Mouse (Mus musculus) right cerebral cortex, postnatal 14 days (tissue): Measurements from ENCODE around the gene Zfp763.
"Not testable (repeated sequence)": the region's sequence is repeated elsewhere in the genome, so short reads cannot be mapped to it uniquely, and the experiment has no call there.

Source experiments
- DNase-seq: peaks from one replicate; pipeline ENCODE4 v3.0.0; 2022

The Zfp763 gene

GRCm38 (mm10) chr17:33032900-33033891 is at the start of gene Zfp763:
TSS of gene Zfp763 (minus strand) at chr17:33033402.
- DNase-seq: peak; percentile 73

- no peak for DNase-seq
Measured at GRCm38 (mm10) chr17:33067958-33068357, 34.8 kb upstream of the Zfp763 start, which contains the start of gene 4921501E09Rik. TSS of gene 4921501E09Rik (minus strand) at chr17:33068058.

GRCm38 (mm10) chr17:33063001-33063400 is 29.8 kb upstream of the Zfp763 start:
- DNase-seq: no peak

GRCm38 (mm10) chr17:33058791-33059190 is 25.6 kb upstream of the Zfp763 start:
- DNase-seq: no peak

- no peak for DNase-seq
Measured at GRCm38 (mm10) chr17:33032376-33032775, 826 bp downstream of the Zfp763 start.

- not testable (repeated sequence) for DNase-seq
Measured at GRCm38 (mm10) chr17:33020434-33020833, 12.8 kb downstream of the Zfp763 start.

- no peak for DNase-seq
Measured at GRCm38 (mm10) chr17:33008337-33008736, 24.9 kb downstream of the Zfp763 start.

- DNase-seq: no peak
Measured at GRCm38 (mm10) chr17:32998492-32998891, 34.7 kb downstream of the Zfp763 start.

- DNase-seq: peak; percentile 72
Measured at GRCm38 (mm10) chr17:32992699-32993474, 40.3 kb downstream of the Zfp763 start, which contains the start of gene Zfp952. TSS of gene Zfp952 (plus strand) at chr17:32993129.

- no peak for DNase-seq
Measured at GRCm38 (mm10) chr17:32991965-32992698, 41.1 kb downstream of the Zfp763 start.

- no peak for DNase-seq
Measured at GRCm38 (mm10) chr17:32986301-32986700, 46.9 kb downstream of the Zfp763 start.

- DNase-seq: no peak
Measured at GRCm38 (mm10) chr17:32981361-32981760, 51.8 kb downstream of the Zfp763 start.
